Mouse (Mus musculus) limb, embryonic 12.5 days (tissue): ENCODE data around the gene Lhx2. TPM values are rescaled to one million over a fixed set of nuclear protein-coding genes. Genes with fewer than 3 reads are reported as not detected.

Experiments
- ATAC-seq: fragments of 200-750 bp; cut with Nextera tagmentation; 2 replicates; pipeline ENCODE4 v1.8.0; 2017; ENCODE audit warnings: low read depth, moderate TSS enrichment; ENCODE audit not compliant: insufficient number of reproducible peaks, insufficient read depth, low FRiP score, low TSS enrichment
- H3K27ac ChIP-seq: fragments of 300-500 bp; sonication (generic); 2 replicates; pipeline ENCODE4 v1.5.1; 2016; ENCODE audit warnings: mild to moderate bottlenecking, moderate library complexity
- H3K27me3 ChIP-seq: fragments of 300-500 bp; sonication (generic); 2 replicates; pipeline ENCODE4 v1.6.1; 2016; ENCODE audit warnings: mild to moderate bottlenecking, moderate library complexity
- H3K36me3 ChIP-seq: fragments of 300-500 bp; sonication (generic); 2 replicates; pipeline ENCODE4 v1.6.1; 2016; ENCODE audit warnings: mild to moderate bottlenecking, moderate library complexity
- H3K4me1 ChIP-seq: fragments of 300-500 bp; sonication (generic); replicated peaks from 2 replicates; pipeline ENCODE4 v1.6.1; 2016
- H3K4me2 ChIP-seq: fragments of 300-500 bp; sonication (generic); 2 replicates; pipeline ENCODE4 v1.6.1; 2016; ENCODE audit warnings: mild to moderate bottlenecking, moderate library complexity
- H3K4me3 ChIP-seq: fragments of 300-500 bp; sonication (generic); replicated peaks from 2 replicates; pipeline ENCODE4 v1.5.1; 2016; ENCODE audit warnings: mild to moderate bottlenecking
- H3K9ac ChIP-seq: fragments of 300-500 bp; sonication (generic); replicated peaks from 2 replicates; pipeline ENCODE4 v1.6.1; 2016; ENCODE audit warnings: mild to moderate bottlenecking, moderate library complexity
- H3K9me3 ChIP-seq: fragments of 300-500 bp; sonication (generic); 2 replicates; pipeline ENCODE4 v1.6.1; 2016; ENCODE audit warnings: mild to moderate bottlenecking, moderate library complexity
- WGBS: fragments of 180-500 bp; shearing (Covaris S2); methylation state at CpG from one replicate; pipeline ENCODE4 v1.1.7; 2016; 5-methylcytosine and 5-hydroxymethylcytosine counted together
- polyA plus RNA-seq: library from polyadenylated mRNA; unstranded; fragments of >200 nt; fragmentation: Nextera tagmentation; extraction: Ambion mirVana; gene quantifications from 2 replicates; pipeline ENCODE4 v1.2.1, GENCODE M21; 2016

The Lhx2 gene
- polyA plus RNA-seq, 1 experiment from 2014 or later, result 42.7 TPM

GRCm38 (mm10) chr2:38333586-38334119 lies 5.4 kb upstream of the Lhx2 start:
- H3K27ac ChIP-seq, result no peak overlapping the region
- no peak overlapping the region for H3K9ac ChIP-seq
- WGBS, result 30% methylated on average over 7 of the region's 7 CpGs
- no peak overlapping the region for H3K4me2 ChIP-seq
- H3K27me3 ChIP-seq, result peaks cover 37% of the 10 kb centered on the region
- H3K36me3 ChIP-seq, result no peaks in the 10 kb centered on the region
- H3K4me1 ChIP-seq, result peaks cover 16% of the 10 kb centered on the region; the same call in 1 of the 2 replicates
- no peaks in the 10 kb centered on the region for H3K9me3 ChIP-seq
- no peak for ATAC-seq
- no peak overlapping the region for H3K4me3 ChIP-seq

- peak overlapping the region; percentile 11 for H3K4me3 ChIP-seq
- H3K4me2 ChIP-seq, result peak overlapping the region; percentile 44
- no peak for ATAC-seq
- H3K27ac ChIP-seq, result no peak overlapping the region
- no peaks in the 10 kb centered on the region for H3K36me3 ChIP-seq
- H3K27me3 ChIP-seq, result peaks cover 65% of the 10 kb centered on the region
- no peak overlapping the region; the same call in 1 of the 2 replicates for H3K9ac ChIP-seq
- peaks cover 29% of the 10 kb centered on the region for H3K4me1 ChIP-seq
- 3% methylated on average over 17 of the region's 17 CpGs for WGBS
- no peaks in the 10 kb centered on the region for H3K9me3 ChIP-seq
Observed at GRCm38 (mm10) chr2:38336606-38337005, 2.5 kb upstream of the Lhx2 start.

GRCm38 (mm10) chr2:38337091-38337640 lies 1.9 kb upstream of the Lhx2 start:
- H3K27ac ChIP-seq, result no peak overlapping the region
- H3K9ac ChIP-seq, result no peak overlapping the region; the same call in 1 of the 2 replicates
- no peaks in the 10 kb centered on the region for H3K36me3 ChIP-seq
- ATAC-seq, result no peak
- peaks cover 29% of the 10 kb centered on the region for H3K4me1 ChIP-seq
- H3K27me3 ChIP-seq, result peaks cover 69% of the 10 kb centered on the region
- peak overlapping the region; percentile 44 for H3K4me2 ChIP-seq
- 6% methylated on average over 6 of the region's 6 CpGs for WGBS
- peak overlapping the region; percentile 11 for H3K4me3 ChIP-seq
- H3K9me3 ChIP-seq, result no peaks in the 10 kb centered on the region

DNA sequence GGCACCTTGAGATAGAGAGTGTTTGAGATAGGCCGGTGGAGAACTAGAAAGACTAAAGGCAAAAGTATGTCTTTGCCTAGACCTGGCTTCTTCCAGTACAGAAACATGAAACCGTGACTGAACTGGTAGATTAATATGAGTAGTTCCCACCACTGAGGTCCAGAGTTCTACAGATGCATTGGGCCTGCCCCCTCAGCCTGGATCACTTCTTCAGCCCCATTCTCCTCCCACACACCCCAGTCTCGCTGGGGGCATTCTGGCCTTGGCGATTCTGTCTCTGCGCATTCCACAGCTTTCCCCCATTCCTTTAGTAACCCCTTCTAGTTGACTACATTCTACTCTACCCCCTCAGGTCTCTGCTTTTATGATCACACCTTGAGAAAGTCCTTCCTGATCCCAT lies 1.4 kb upstream of the Lhx2 start:
- no peaks in the 10 kb centered on the region for H3K36me3 ChIP-seq

DNA sequence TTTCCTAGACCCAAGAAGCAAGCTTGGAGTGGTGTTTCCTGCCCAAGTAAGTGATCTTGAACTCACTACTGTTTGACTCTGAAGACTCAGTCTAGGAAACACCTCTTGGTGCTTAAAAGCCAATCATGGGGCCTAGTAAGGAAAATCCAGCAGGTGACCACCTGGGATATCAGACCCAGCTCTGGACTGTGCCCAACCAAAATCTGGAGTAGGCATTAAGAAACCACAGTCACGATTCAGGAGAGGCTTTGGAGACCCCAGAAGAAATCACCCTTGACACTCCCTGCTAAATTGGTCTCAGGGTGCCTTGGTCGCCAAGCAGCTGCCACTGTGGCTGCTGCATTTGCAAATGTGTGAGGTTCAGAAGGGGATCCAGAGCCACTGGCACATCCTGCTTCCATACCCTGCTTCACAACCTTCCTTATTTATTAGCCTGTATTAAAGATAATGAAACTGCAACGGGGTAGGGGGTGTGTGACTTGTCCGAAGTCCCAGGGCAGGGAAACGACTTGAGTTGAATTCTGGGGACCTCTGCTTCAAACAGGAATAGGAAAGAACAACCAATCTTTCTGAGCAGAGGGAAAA lies 641 bp upstream of the Lhx2 start:
- H3K27me3 ChIP-seq, result peaks cover 78% of the 10 kb centered on the region
- H3K27ac ChIP-seq, result no peak overlapping the region
- no peaks in the 10 kb centered on the region for H3K36me3 ChIP-seq
- H3K4me3 ChIP-seq, result peak overlapping the region; percentile 57
- H3K4me2 ChIP-seq, result peak overlapping the region; percentile 99
- no peak for ATAC-seq
- no peaks in the 10 kb centered on the region for H3K9me3 ChIP-seq
- 0 out of 2 replicates have a peak overlapping the region, but pooled peaks have one; percentile 75 for H3K9ac ChIP-seq
- peaks cover 24% of the 10 kb centered on the region for H3K4me1 ChIP-seq
- 2% methylated on average over 5 of the region's 5 CpGs for WGBS

More for the DNA sequence above, 1.4 kb upstream of the Lhx2 start:
- Histone ChIP-seq H3K9ac (no peak overlapping the region), H3K9me3 (no peaks in the 10 kb centered on the region), H3K27me3 (peaks cover 74% of the 10 kb centered on the region), H3K27ac (no peak overlapping the region), H3K4me1 (peaks cover 29% of the 10 kb centered on the region), H3K4me2 (no peak overlapping the region), H3K4me3 (no peak overlapping the region)
- no peak for ATAC-seq
- 33% methylated on average over 5 of the region's 5 CpGs for WGBS

DNA sequence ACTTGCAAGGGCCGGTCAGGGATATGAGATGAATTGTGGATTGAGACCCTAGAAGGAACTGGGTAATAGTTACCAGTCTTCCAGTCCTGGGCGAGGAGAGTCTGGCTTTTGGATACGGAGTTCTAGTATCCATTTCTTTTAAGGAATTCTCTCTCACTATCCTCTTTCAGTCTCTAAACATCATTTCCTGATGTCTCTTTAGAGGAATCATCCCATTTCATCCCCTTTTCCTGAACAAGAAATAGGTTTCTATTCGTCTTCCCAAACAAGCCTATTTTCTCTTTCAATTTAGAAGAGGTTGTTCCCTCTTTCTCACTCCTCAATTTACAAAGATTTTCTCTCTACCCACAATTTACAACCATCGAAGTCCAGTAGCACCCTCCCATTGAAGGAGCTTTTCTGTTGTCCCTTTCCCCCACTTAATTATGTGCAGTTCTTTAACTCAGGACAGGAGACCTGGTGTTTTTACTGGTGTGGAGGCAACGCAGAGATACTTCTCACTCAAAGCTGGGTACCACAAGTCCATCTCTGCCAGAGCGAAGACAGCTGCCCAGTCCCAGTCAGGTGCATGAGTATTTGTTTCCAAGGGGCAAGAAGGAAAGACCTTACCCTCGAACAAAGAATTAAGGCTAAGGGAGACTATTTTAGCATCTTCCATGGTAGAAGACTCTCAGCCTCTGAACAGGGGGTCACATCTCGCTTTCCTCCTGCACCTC lies 987 bp downstream of the Lhx2 start:
- 2% methylated on average over 9 of the region's 9 CpGs for WGBS
- ATAC-seq, result no peak
- Histone ChIP-seq H3K4me2 (peak overlapping the region; percentile 99), H3K9ac (peak overlapping the region; percentile 75), H3K4me3 (peak overlapping the region; percentile 57), H3K27me3 (peaks cover 90% of the 10 kb centered on the region), H3K9me3 (no peaks in the 10 kb centered on the region), H3K36me3 (no peaks in the 10 kb centered on the region), H3K4me1 (peaks cover 23% of the 10 kb centered on the region), H3K27ac (no peak overlapping the region)

GRCm38 (mm10) chr2:38340626-38341200 lies 1.6 kb downstream of the Lhx2 start:
- ATAC-seq, result no peak
- 3% methylated on average over 10 of the region's 10 CpGs for WGBS
- H3K9me3 ChIP-seq, result no peaks in the 10 kb centered on the region
- no peaks in the 10 kb centered on the region for H3K36me3 ChIP-seq
- H3K4me1 ChIP-seq, result peaks cover 23% of the 10 kb centered on the region
- H3K9ac ChIP-seq, result no peak overlapping the region
- peaks cover 90% of the 10 kb centered on the region for H3K27me3 ChIP-seq
- peak overlapping the region; percentile 99 for H3K4me2 ChIP-seq
- H3K27ac ChIP-seq, result no peak overlapping the region
- H3K4me3 ChIP-seq, result peak overlapping the region; percentile 57; the same call in 1 of the 2 replicates

DNA sequence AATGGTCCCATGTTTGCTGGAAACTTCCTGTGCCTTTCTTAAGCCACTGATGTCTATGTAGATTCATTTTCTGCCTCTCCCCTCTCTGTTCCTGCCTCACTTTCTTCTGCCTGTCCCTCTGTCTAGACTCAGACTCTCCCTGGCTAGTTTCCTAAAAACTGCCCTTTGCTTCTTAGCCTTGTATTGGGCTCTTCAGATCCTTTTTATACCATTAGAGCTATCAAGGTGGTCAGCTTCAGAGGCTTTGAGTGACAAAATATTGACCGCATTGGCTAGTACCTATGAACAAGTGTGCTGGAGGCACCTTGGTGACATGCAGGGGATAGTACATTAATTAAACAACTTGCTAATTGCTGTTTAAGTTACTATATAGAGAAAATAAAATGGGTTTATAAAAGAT lies 4.5 kb downstream of the Lhx2 start:
- Histone ChIP-seq H3K4me1 (peaks cover 38% of the 10 kb centered on the region), H3K27ac (no peak overlapping the region)
- 25% methylated on average over 1 of the region's 1 CpGs for WGBS

DNA sequence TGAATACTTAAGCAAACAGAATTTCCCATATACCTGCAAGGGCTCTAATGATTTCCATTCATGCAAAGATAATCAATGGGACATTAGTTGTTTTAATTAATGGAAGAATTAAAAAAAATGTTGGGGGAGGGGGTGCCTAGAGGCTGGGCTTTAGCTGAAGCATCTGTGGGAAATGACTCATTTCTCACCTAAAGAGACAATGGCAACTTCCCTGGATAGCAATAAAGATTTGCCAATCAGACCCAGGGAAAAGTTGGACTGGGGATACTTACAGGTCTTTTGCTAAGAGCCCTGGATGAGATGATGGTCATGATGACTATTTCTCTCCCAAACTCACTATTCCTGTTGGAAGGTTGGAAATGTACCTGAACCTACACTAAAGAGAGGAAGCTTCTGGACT lies 5.6 kb downstream of the Lhx2 start:
- no peaks in the 10 kb centered on the region for H3K36me3 ChIP-seq
- H3K9me3 ChIP-seq, result no peaks in the 10 kb centered on the region
- H3K4me2 ChIP-seq, result no peak overlapping the region
- H3K9ac ChIP-seq, result no peak overlapping the region
- ATAC-seq, result no peak
- no peak overlapping the region for H3K27ac ChIP-seq
- peaks cover 90% of the 10 kb centered on the region for H3K27me3 ChIP-seq
- peaks cover 36% of the 10 kb centered on the region for H3K4me1 ChIP-seq
- no peak overlapping the region for H3K4me3 ChIP-seq

More for the DNA sequence above, 4.5 kb downstream of the Lhx2 start:
- peaks cover 90% of the 10 kb centered on the region for H3K27me3 ChIP-seq
- no peaks in the 10 kb centered on the region for H3K9me3 ChIP-seq
- no peak for ATAC-seq
- H3K4me2 ChIP-seq, result no peak overlapping the region
- no peaks in the 10 kb centered on the region for H3K36me3 ChIP-seq
- no peak overlapping the region for H3K9ac ChIP-seq
- H3K4me3 ChIP-seq, result no peak overlapping the region

DNA sequence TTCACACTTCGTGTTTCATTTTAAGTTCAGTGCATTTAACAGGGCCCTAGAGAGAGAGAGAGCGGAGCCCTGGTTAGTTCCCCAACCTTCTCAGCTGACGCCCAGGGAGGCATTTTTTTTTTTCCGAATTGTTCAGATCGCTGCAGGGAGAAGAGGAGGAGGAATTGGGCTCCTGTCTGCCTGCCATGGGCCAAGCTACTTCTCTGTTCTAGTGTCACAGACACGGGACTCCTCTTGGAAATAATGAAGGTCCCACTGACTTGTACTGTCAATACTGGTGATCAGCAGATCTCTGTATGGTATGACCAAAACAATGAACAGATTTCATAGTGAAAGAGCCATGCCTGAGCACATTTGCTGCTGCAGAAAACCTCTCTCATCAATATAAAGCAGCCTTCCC lies 7.3 kb downstream of the Lhx2 start:
- no peak for ATAC-seq
- Histone ChIP-seq H3K27me3 (peaks cover 90% of the 10 kb centered on the region), H3K9me3 (no peaks in the 10 kb centered on the region), H3K4me1 (peaks cover 43% of the 10 kb centered on the region), H3K9ac (no peak overlapping the region), H3K36me3 (no peaks in the 10 kb centered on the region), H3K4me2 (no peak overlapping the region; the same call in 1 of the 2 replicates), H3K27ac (no peak overlapping the region), H3K4me3 (no peak overlapping the region)
- WGBS, result 3% methylated on average over 6 of the region's 6 CpGs
